Mouse (Mus musculus) forebrain, embryonic 14.5 days (tissue): ENCODE measurements around the gene Akap13. TPM values are rescaled to one million over a fixed set of nuclear protein-coding genes. Genes with fewer than 3 reads are reported as not detected.

Experiments used
- ATAC-seq: fragments of 200-750 bp; cut with Nextera tagmentation; 2 replicates; pipeline ENCODE4 v1.8.0; 2017; ENCODE audit warnings: mild to moderate bottlenecking, moderate library complexity
- DNase-seq: peaks from one replicate; pipeline ENCODE4 v3.0.0-alpha.2; 2015; ENCODE audit warnings: low spot score
- H3K27ac ChIP-seq: fragments of 300-500 bp; sonication (generic); 2 replicates; pipeline ENCODE4 v1.5.1; 2014; ENCODE audit warnings: low read depth, mild to moderate bottlenecking, control low read depth, low read length, moderate library complexity
- H3K27me3 ChIP-seq: fragments of 300-500 bp; sonication (generic); replicated peaks from 2 replicates; pipeline ENCODE4 v1.6.1; 2014; ENCODE audit warnings: low read length, control low read depth, mixed read lengths; ENCODE audit not compliant: control insufficient read depth, insufficient read depth
- H3K36me3 ChIP-seq: fragments of 300-500 bp; sonication (generic); 2 replicates; pipeline ENCODE4 v1.6.1; 2014; ENCODE audit warnings: low read length, control low read depth; ENCODE audit not compliant: control insufficient read depth, insufficient read depth
- H3K4me1 ChIP-seq: fragments of 300-500 bp; sonication (generic); 2 replicates; pipeline ENCODE4 v1.6.1; 2014; ENCODE audit warnings: antibody characterized with exemption, low read length, control low read depth; ENCODE audit not compliant: control insufficient read depth, insufficient read depth
- H3K4me2 ChIP-seq: fragments of 300-500 bp; sonication (generic); 2 replicates; pipeline ENCODE4 v1.6.1; 2014; ENCODE audit warnings: mild to moderate bottlenecking, control low read depth, low read length
- H3K4me3 ChIP-seq: fragments of 300-500 bp; sonication (generic); 2 replicates; pipeline ENCODE4 v1.5.1; 2014; ENCODE audit warnings: low read depth, low read length, control low read depth
- H3K9ac ChIP-seq: fragments of 300-500 bp; sonication (generic); 2 replicates; pipeline ENCODE4 v1.6.1; 2014; ENCODE audit warnings: mild to moderate bottlenecking, low read length, control low read depth, moderate library complexity
- H3K9me3 ChIP-seq: fragments of 300-500 bp; sonication (generic); replicated peaks from 2 replicates; pipeline ENCODE4 v1.6.1; 2016; ENCODE audit warnings: low read length, control low read depth, mixed read lengths; ENCODE audit not compliant: control insufficient read depth
- WGBS: fragments of 180-500 bp; shearing (Covaris S2); extraction: QIAGEN DNeasy Blood & Tissue Kit; methylation state at CpG from one replicate; pipeline ENCODE4 v1.1.7; 2014; 5-methylcytosine and 5-hydroxymethylcytosine counted together
- polyA plus RNA-seq: library from polyadenylated mRNA; unstranded; fragments of >200 nt; fragmentation: Nextera tagmentation; extraction: Ambion mirVana; gene quantifications from 2 replicates; pipeline ENCODE4 v1.2.1, GENCODE M21; 2014

The Akap13 gene
- polyA plus RNA-seq, 1 experiment from 2014 or later: 9.8 TPM

GRCm38 (mm10) chr7:75537567-75537966 lies 82.2 kb downstream of the Akap13 start:
- 88% methylated on average over 2 of the region's 2 CpGs for whole genome bisulfite sequencing
- no peaks in the 10 kb centered on the region for H3K4me1 ChIP-seq

GRCm38 (mm10) chr7:75538513-75538912 lies 83.2 kb downstream of the Akap13 start:
- DNase-seq: no peak
- WGBS: 84% methylated on average over 3 of the region's 3 CpGs

More at GRCm38 (mm10) chr7:75537567-75537966, 82.2 kb downstream of the Akap13 start:
- DNase-seq (no peak), ATAC-seq (no peak)
- H3K27me3 ChIP-seq: no peaks in the 10 kb centered on the region
- H3K27ac ChIP-seq: no peak overlapping the region
- no peak overlapping the region for H3K4me3 ChIP-seq
- H3K4me2 ChIP-seq: no peak overlapping the region
- no peak overlapping the region for H3K9ac ChIP-seq
- no peaks in the 10 kb centered on the region for H3K9me3 ChIP-seq
- no peaks in the 10 kb centered on the region for H3K36me3 ChIP-seq

GRCm38 (mm10) chr7:75539168-75539567 lies 83.8 kb downstream of the Akap13 start:
- 90% methylated on average over 3 of the region's 3 CpGs for WGBS
- Histone ChIP-seq H3K9me3 (no peaks in the 10 kb centered on the region), H3K27me3 (no peaks in the 10 kb centered on the region), H3K9ac (no peak overlapping the region), H3K27ac (no peak overlapping the region), H3K4me1 (no peaks in the 10 kb centered on the region), H3K4me3 (no peak overlapping the region), H3K4me2 (no peak overlapping the region), H3K36me3 (no peaks in the 10 kb centered on the region)
- ATAC-seq (no peak), DNase-seq (no peak)

More at GRCm38 (mm10) chr7:75538513-75538912, 83.2 kb downstream of the Akap13 start:
- no peak overlapping the region for H3K4me3 ChIP-seq
- no peak overlapping the region for H3K27ac ChIP-seq
- H3K27me3 ChIP-seq: no peaks in the 10 kb centered on the region
- H3K9ac ChIP-seq: no peak overlapping the region
- H3K4me2 ChIP-seq: no peak overlapping the region
- no peaks in the 10 kb centered on the region for H3K4me1 ChIP-seq
- ATAC-seq: no peak
- H3K36me3 ChIP-seq: no peaks in the 10 kb centered on the region
- no peaks in the 10 kb centered on the region for H3K9me3 ChIP-seq

- H3K27me3 ChIP-seq: no peaks in the 10 kb centered on the region
- H3K9ac ChIP-seq: no peak overlapping the region
- no peaks in the 10 kb centered on the region for H3K9me3 ChIP-seq
- H3K27ac ChIP-seq: no peak overlapping the region
- ATAC-seq (no peak), DNase-seq (no peak)
- H3K4me2 ChIP-seq: no peak overlapping the region
- H3K36me3 ChIP-seq: no peaks in the 10 kb centered on the region
- WGBS: 94% methylated on average over 3 of the region's 3 CpGs
- H3K4me3 ChIP-seq: no peak overlapping the region
- no peaks in the 10 kb centered on the region for H3K4me1 ChIP-seq
These were observed 94.5 kb downstream of the Akap13 start for GRCm38 (mm10) chr7:75549856-75550255.

DNA sequence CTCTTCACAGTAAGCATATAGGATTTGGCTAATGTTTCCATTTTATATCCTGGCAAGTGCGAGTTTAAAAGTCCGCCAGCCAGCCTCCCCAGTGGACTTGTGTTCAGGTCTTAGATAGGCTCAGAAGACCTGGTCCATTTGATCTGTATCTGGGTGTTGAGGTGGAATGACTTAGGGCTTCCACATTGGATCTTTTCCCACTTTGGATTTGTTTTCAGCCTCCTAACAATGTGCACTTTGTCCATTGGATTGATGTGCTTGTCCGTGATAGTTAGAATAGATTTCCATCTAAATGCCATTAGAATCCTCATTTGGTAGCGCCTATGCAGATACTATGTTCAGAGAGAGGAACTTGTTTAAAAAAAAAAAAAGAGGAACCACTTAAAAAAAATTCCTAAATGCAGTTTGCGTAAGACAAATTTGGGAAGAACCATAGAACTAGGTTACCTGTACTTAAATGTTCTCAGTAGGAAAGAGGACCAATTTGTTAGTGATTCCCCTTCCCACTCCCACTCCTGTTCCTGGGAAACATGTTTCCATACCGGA lies 95.5 kb downstream of the Akap13 start:
- Histone ChIP-seq H3K4me2 (no peak overlapping the region), H3K9me3 (no peaks in the 10 kb centered on the region), H3K36me3 (no peaks in the 10 kb centered on the region), H3K27me3 (no peaks in the 10 kb centered on the region), H3K4me1 (no peaks in the 10 kb centered on the region), H3K27ac (no peak overlapping the region), H3K4me3 (no peak overlapping the region), H3K9ac (no peak overlapping the region)
- ATAC-seq: no peak
- DNase-seq: no peak
- WGBS: 90% methylated on average over 6 of the region's 6 CpGs

GRCm38 (mm10) chr7:75553002-75553666 lies 97.8 kb downstream of the Akap13 start:
- H3K4me1 ChIP-seq: no peaks in the 10 kb centered on the region
- H3K36me3 ChIP-seq: no peaks in the 10 kb centered on the region
- H3K27me3 ChIP-seq: no peaks in the 10 kb centered on the region
- H3K27ac ChIP-seq: no peak overlapping the region
- ATAC-seq (no peak), DNase-seq (no peak)
- H3K4me2 ChIP-seq: no peak overlapping the region
- WGBS: 94% methylated on average over 8 of the region's 8 CpGs
- H3K9ac ChIP-seq: no peak overlapping the region
- no peaks in the 10 kb centered on the region for H3K9me3 ChIP-seq
- no peak overlapping the region for H3K4me3 ChIP-seq

DNA sequence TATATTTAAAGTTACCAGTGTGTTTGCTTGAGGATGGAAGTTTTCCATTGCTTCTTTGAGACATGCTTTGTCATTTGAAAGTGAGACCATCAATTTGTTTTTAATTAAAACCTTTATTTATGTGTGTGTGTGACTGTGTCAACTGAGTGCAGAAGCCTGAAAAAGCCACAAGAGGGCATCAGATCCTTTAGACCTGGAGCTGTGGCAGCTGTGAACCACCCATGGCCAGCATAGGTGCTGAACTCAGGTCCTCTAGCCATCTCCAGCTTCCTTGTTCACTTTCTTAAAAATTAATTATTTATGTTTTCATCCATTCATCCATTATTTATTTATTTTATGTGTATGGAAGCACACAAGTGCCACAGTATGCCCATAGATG lies 98.3 kb downstream of the Akap13 start:
- H3K27me3 ChIP-seq: no peaks in the 10 kb centered on the region
- no peak overlapping the region for H3K9ac ChIP-seq
- H3K4me3 ChIP-seq: no peak overlapping the region
- H3K4me1 ChIP-seq: no peaks in the 10 kb centered on the region
- H3K9me3 ChIP-seq: no peaks in the 10 kb centered on the region
- H3K27ac ChIP-seq: no peak overlapping the region
- ATAC-seq (no peak), DNase-seq (no peak)
- H3K36me3 ChIP-seq: no peaks in the 10 kb centered on the region
- no peak overlapping the region for H3K4me2 ChIP-seq

DNA sequence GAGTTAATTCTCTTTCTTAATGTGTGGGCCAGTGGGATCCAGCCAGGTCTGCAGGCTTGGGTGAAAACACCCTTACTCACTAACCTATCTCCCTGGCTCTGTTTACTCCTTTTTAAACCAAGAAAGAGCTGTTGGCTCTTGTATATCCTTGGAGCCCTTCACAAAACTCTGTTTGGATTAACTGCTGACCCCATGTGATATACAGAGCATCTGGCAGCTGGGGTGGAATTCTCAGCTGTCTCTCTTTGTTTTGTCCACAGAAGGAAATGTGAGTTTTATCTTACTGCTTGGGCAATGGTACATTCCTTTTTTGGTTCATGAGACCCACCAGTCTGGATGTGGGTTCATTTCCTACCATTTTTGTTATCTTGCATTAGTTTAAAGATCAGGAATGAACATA lies 98.7 kb downstream of the Akap13 start:
- H3K27me3 ChIP-seq: no peaks in the 10 kb centered on the region
- ATAC-seq: no peak
- no peak overlapping the region for H3K9ac ChIP-seq
- no peak overlapping the region for H3K27ac ChIP-seq
- no peaks in the 10 kb centered on the region for H3K36me3 ChIP-seq
- DNase-seq: no peak
- H3K4me3 ChIP-seq: no peak overlapping the region
- no peak overlapping the region for H3K4me2 ChIP-seq
- no peaks in the 10 kb centered on the region for H3K9me3 ChIP-seq
- H3K4me1 ChIP-seq: no peaks in the 10 kb centered on the region

GRCm38 (mm10) chr7:75555940-75556339 lies 100.6 kb downstream of the Akap13 start:
- DNase-seq: peak; percentile 46
- Histone ChIP-seq H3K4me2 (no peak overlapping the region), H3K27me3 (no peaks in the 10 kb centered on the region), H3K4me3 (no peak overlapping the region), H3K4me1 (no peaks in the 10 kb centered on the region), H3K27ac (no peak overlapping the region), H3K9me3 (no peaks in the 10 kb centered on the region), H3K9ac (no peak overlapping the region), H3K36me3 (no peaks in the 10 kb centered on the region)
- ATAC-seq: no peak
- 59% methylated on average over 6 of the region's 6 CpGs for WGBS
